Mouse (Mus musculus): ENCODE measurements around the gene Twist1. TPM values are rescaled to one million over a fixed set of nuclear protein-coding genes. Genes with fewer than 3 reads are reported as not detected.

Gene Twist1
- total RNA-seq, 1 experiment from 2014 or later, result not detected

DNA sequence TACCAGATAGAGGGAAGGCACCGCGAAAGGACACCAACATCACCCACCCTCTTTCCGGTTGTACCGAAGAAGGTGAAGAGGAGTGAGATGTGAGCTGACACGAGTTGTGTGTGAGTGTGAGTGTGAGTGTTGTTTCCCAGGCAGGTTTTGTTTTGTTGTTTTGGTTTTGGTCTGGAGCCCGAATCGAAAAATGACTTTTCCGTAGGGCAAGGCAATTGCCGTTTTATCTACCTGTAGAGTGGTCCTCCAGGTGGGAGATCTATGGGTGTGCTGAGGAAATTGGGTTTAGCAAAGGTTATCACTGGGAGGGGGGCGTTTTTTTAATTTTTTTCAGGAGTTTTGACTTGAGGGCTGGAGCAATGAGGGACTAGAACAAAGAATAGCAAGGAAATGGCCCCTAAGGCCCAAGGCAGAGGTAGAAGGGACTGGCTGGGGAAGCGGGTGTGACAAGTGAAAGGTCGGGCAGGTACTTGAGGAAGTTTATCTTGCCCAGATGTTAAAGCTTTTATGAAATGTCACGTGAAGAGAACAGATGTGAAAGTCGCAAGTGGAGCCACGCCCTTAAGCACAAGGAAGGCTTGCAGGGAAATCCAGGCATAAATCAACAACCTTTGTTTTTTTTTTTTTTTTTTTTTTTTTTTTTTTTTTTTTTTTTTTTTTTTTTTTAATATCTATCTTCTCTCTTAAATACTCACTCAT is 6.3 kb downstream of the Twist1 start:
- ATAC-seq (replicated peaks in 1 of 2; ENCODE audit: insufficient read depth in 1 of 2, low FRiP score in 2 of 2, low TSS enrichment in 1 of 2, low read depth in 1 of 2, poor library complexity in 2 of 2, severe bottlenecking in 2 of 2), result no peak

DNA sequence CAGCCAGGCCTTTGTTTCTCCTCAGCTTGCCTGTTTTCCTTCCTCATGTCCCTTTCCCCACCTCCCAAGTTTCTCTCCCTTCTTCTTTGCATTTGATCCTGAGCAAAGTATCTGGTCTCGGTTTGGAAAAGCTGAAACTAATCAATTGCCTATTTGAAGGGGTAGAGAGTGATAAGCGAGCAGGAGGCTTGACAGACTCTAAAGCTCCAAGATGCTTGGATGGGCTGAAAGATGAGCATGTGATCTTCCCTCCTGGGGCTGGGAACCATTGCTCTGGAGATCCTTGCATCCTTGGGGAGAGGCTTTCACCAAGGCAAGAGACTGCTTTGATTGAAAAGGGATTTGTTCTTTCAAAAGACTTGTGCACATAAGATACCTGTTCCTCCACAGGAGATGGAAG is 7.0 kb downstream of the Twist1 start:
- no peak for ATAC-seq (replicated peaks in 1 of 2; ENCODE audit: insufficient read depth in 1 of 2, low FRiP score in 2 of 2, low TSS enrichment in 1 of 2, low read depth in 1 of 2, poor library complexity in 2 of 2, severe bottlenecking in 2 of 2)

DNA sequence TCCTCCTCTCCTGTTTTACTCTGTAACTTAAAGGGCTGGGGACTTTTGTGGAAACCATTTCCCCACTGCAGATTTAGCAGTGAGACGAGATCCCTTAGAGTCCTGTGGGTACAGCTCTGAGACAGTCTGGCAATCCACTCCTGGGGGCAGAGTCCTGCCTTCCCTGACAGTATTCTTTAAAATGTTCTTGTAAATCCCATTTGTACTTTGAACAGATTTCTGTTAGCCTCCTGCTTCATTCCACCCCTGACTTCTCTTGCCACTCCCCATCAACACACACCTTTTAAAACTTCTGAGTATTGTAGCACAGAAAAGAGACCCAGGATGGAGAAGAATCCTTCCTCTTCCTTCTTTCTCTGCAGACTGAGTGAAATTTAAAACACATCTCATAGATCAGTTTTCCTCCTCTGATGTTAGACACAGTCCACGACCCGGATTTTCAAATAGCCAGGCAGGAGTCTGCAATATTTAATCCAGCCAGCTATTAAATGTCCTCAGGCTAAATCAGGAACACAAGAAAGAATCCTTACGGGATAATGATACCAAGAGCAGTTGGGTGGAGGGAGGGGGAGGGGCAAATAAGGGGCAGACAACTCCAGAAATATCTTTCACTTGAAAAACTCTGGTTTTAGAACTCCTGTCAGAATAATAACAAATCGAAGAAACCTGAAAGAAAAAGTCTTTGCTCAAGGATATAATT is 8.3 kb downstream of the Twist1 start:
- ATAC-seq (replicated peaks in 1 of 2; ENCODE audit: insufficient read depth in 1 of 2, low FRiP score in 2 of 2, low TSS enrichment in 1 of 2, low read depth in 1 of 2, poor library complexity in 2 of 2, severe bottlenecking in 2 of 2), result no peak

DNA sequence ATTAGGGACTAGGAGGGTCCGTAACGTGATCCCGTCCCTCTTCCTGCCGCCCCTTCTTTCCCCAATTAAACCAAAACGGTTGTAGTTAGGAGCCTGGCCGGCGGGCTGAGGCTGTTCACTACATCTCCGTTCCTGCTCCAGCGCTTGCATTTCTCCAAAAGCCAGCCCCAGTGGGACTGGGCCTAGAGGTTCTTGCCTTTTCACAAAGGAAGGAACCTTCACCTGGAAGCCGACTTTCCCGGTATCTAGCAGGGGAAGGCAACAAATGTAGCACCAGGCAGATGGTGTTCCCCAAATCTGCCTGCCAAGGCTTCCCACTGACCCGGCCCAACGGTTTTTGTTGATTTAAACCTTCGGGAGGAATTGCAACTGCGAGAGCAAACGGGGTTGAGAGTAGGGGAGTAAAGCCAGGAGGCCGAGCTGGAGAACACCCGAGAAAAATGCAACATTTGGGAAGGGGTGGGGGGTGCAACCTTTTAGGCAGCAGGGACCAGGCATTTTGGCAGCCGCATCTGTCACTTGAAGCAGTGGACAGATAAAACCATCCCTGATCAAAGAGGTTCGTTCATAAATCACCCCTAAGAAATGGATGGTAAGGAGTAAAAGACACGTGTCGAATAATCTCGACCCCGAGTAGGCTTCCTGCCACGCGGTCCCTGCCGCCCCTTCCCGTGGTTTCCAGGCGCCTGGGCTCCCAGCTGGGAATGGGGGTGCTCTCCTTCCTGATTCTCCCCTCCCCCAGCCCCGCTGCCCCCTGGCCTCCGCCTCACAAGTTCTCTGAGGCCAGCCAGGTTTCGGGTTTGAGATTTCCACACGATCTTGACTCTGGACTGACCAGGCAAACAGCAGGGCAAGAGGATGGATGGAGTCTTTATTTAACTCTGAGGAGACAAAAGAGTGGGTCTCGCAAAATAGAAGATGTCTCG is 9.3 kb downstream of the Twist1 start:
- ATAC-seq (replicated peaks in 1 of 2; ENCODE audit: insufficient read depth in 1 of 2, low FRiP score in 2 of 2, low TSS enrichment in 1 of 2, low read depth in 1 of 2, poor library complexity in 2 of 2, severe bottlenecking in 2 of 2), result no peak

DNA sequence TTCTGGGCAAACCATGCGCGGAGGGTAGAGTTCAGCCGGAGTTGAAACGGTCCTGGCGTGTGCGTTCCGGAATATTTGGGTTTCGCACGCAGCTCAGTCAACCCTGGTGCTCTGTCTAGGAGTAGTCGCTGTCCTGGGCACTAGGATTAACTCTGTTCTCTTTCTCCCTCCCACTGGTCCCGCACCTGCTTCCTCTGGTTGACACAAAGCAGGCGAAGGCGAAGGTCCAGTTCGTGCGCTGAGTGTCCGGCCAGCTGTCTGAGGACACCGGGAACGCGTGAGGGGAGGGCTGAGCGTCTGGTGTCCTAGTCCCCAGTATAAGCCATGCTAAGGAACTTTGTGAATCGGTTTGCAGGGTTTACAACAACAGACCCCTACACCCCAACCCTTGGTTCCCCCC is 10.0 kb downstream of the Twist1 start:
- ATAC-seq (replicated peaks in 1 of 2; ENCODE audit: insufficient read depth in 1 of 2, low FRiP score in 2 of 2, low TSS enrichment in 1 of 2, low read depth in 1 of 2, poor library complexity in 2 of 2, severe bottlenecking in 2 of 2), result no peak

DNA sequence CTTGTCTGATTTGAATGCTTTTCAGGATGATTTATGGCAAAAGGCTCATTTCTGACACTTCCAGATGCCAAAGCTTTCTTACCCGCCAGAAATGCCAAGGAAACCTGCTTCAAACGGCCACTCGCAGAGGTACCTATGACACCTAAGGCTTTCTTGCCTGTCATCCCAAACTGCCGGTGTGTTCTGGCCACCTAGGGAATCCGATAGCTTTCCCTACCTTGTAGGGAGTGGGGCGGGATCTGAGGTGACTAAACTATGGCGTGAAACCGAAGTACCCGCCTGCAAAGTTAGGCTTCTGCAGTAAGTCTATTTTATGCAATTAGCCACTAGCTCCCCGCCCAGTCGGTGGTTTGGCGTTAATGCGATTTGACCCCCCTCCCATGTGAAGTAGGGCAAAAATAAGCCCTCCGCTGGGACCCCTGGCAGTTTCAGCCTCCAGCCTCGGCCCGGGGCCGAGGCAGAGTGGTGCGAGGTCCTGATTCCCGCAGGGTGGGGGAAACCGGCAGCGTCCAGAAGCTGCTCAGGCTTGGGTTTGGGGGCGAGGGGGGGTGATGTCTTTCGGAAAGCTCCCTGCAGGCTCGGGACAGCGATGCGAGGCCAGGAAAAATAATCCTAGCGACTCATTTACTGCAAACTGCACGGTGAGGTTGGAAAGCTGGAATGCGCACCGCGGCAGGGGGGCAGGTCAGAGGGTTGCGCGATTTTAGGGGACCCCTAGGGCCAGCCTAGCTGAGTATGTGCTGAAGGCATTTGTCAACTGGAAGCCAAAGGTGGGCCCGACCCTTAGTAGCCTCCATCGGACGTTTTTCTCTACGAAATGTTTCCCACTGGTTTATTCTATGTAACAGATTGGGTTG is 10.8 kb downstream of the Twist1 start:
- no peak for ATAC-seq (replicated peaks in 1 of 2; ENCODE audit: insufficient read depth in 1 of 2, low FRiP score in 2 of 2, low TSS enrichment in 1 of 2, low read depth in 1 of 2, poor library complexity in 2 of 2, severe bottlenecking in 2 of 2)

DNA sequence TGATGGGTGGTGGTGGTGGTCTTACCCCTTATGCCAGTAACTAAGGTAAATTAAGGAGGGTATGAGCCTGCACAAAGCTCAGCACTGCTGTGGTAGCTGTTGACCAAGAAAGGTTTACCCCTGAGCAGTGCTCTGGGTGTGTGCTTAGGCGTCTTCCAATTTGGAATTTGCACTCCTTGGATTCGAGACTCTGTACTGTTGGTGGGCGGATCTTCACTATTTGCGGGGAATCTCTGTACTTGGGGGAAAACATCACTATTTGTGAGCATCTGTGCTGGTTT is 11.4 kb downstream of the Twist1 start:
- no peak for ATAC-seq (replicated peaks in 1 of 2; ENCODE audit: insufficient read depth in 1 of 2, low FRiP score in 2 of 2, low TSS enrichment in 1 of 2, low read depth in 1 of 2, poor library complexity in 2 of 2, severe bottlenecking in 2 of 2)

DNA sequence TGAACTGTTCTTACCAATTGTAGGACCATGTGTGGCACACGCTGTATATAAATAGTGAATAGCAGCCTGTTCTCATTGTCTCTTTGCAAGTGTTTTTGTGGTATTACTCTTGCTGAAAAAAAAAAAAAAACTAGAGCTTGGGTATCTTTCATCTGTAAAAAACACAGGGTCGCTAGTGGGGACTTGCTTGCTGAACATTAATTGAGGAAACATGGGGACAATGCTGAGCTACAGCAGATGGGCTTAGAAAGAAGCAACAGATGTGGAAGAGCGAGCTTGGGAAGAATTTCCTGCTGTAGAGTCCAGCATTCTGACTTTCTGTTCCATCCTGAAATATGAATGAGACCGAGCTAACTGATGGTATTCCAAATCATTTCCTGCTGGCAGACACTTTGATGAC is 22.7 kb downstream of the Twist1 start:
- no peak for ATAC-seq (replicated peaks in 1 of 2; ENCODE audit: insufficient read depth in 1 of 2, low FRiP score in 2 of 2, low TSS enrichment in 1 of 2, low read depth in 1 of 2, poor library complexity in 2 of 2, severe bottlenecking in 2 of 2)

DNA sequence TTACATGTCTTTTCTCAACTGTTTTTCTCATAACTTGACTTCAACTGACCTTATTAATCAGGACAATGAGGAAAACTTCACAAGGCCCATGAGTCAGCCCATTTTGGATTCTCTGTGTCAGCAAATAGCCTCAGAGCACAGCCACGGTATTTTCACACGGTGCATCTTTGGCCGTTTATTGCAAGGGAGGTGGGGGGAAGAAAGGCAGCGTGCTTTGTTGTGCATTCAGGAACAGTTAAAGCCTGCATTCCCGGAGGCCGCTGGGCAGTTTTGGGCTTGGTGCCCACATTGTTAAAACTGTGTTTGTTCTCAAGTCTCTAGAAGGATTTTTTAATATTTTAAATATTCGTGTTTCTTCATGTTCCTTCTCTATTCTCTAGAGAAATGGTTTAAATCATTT is 24.0 kb downstream of the Twist1 start:
- ATAC-seq (replicated peaks in 1 of 2; ENCODE audit: insufficient read depth in 1 of 2, low FRiP score in 2 of 2, low TSS enrichment in 1 of 2, low read depth in 1 of 2, poor library complexity in 2 of 2, severe bottlenecking in 2 of 2), result no peak

DNA sequence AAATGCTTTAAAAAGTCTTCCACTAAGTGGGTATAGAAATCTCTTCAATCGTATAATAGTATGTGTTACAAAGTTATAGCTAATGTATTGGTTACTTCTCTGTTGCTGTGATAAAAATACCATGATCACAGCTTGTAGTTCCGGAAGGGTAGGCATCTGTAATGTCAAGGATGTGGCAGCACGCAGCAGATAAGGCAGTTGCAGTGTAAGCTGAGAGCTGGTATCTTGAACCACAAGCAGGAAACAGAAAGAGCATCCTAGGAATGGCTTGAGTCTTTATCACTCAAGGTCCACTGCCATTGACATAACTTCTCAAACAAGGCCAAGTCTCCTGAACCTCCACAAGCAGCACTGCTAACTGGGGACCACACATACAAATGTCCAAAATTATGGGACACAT is 35.7 kb downstream of the Twist1 start:
- no peak for ATAC-seq (replicated peaks in 1 of 2; ENCODE audit: insufficient read depth in 1 of 2, low FRiP score in 2 of 2, low TSS enrichment in 1 of 2, low read depth in 1 of 2, poor library complexity in 2 of 2, severe bottlenecking in 2 of 2)

Other genes with a start within 250 kb of the Twist1 start
- gene Ferd3l, start 29.2 kb upstream of the Twist1 start, total RNA-seq (2017), result not detected in 2 replicates